Mouse (Mus musculus) bone marrow, adult 2 months (tissue): ENCODE results near the gene Ccr1l1. TPM values are rescaled to one million over a fixed set of nuclear protein-coding genes. Genes with fewer than 3 reads are reported as not detected.

Source experiments
- H3K27ac ChIP-seq: fragments of 200-500 bp; 2 replicates; pipeline ENCODE4 v1.5.1; 2012; ENCODE audit warnings: low read depth, mild to moderate bottlenecking, control low read depth, inconsistent platforms, low read length; ENCODE audit not compliant: control insufficient read depth, poor library complexity, insufficient read depth
- H3K4me1 ChIP-seq: fragments of 200-500 bp; 2 replicates; pipeline ENCODE4 v1.6.1; 2011; ENCODE audit warnings: low read length; ENCODE audit not compliant: control insufficient read depth, insufficient read depth
- H3K4me3 ChIP-seq: fragments of 200-500 bp; replicated peaks from 2 replicates; pipeline ENCODE3; 2011; ENCODE audit warnings: mild to moderate bottlenecking, low read depth, low read length, control low read depth; ENCODE audit not compliant: control insufficient read depth
- CTCF ChIP-seq: fragments of 200-500 bp; IDR thresholded peaks from 2 replicates; pipeline ENCODE4 v1.5.1; 2011; ENCODE audit warnings: low read length, control low read depth; ENCODE audit not compliant: control insufficient read depth, insufficient read depth
- POLR2A ChIP-seq: fragments of 200-500 bp; IDR thresholded peaks from 2 replicates; pipeline ENCODE4 v1.6.1; 2011; ENCODE audit warnings: low read depth, mild to moderate bottlenecking, control low read depth, low read length, borderline replicate concordance; ENCODE audit not compliant: control insufficient read depth
- WGBS: fragments of 180-500 bp; shearing (Covaris S2); methylation state at CpG from one replicate; pipeline ENCODE4 v1.1.7; 2018; 5-methylcytosine and 5-hydroxymethylcytosine counted together
- polyA plus RNA-seq: library from polyadenylated mRNA; stranded (reverse); fragments of >200 nt; gene quantifications from 2 replicates; pipeline ENCODE4 v1.2.4, GENCODE M21; 2011; ENCODE audit warnings: low replicate concordance; ENCODE audit not compliant: missing spikeins, insufficient read depth, insufficient read length

The Ccr1l1 gene
- not detected in 2 replicates for polyA plus RNA-seq

- WGBS, result 91% methylated on average over 1 of the region's 1 CpGs
- H3K4me1 ChIP-seq, result no peaks in the 10 kb centered on the region; the same call in none of the 2 replicates
- H3K4me3 ChIP-seq, result no peak within 1 kb of the TSS
- H3K27ac ChIP-seq, result no peak within 1 kb of the TSS
- TF ChIP-seq POLR2A, result no peak
- TF ChIP-seq CTCF, result no peak
Measured at GRCm38 (mm10) chr9:123978308-123978707, at the start of gene Ccr1l1. Gene Ccr1l1 (minus strand): TSS chr9:123978408.

GRCm38 (mm10) chr9:124021672-124022071 is 43.5 kb upstream of the Ccr1l1 start, which contains the start of gene Ccr3:
Gene Ccr3 (plus strand): TSS chr9:124021972.
- Histone ChIP-seq H3K27ac (no peak within 1 kb of the TSS), H3K4me1 (no peaks in the 10 kb centered on the region), H3K4me3 (no peak within 1 kb of the TSS)
- 63% methylated on average over 1 of the region's 1 CpGs for WGBS
- no peak for TF ChIP-seq CTCF
- no peak for TF ChIP-seq POLR2A

- H3K27ac ChIP-seq, result no peak overlapping the region
- no peak for TF ChIP-seq CTCF
- no peak for TF ChIP-seq POLR2A
- no peak overlapping the region for H3K4me3 ChIP-seq
- WGBS, result 10% methylated on average over 3 of the region's 3 CpGs
- no peaks in the 10 kb centered on the region for H3K4me1 ChIP-seq
Measured at GRCm38 (mm10) chr9:124019887-124020286, 41.7 kb upstream of the Ccr1l1 start.

GRCm38 (mm10) chr9:124016048-124016447 is 37.8 kb upstream of the Ccr1l1 start:
- 24% methylated on average over 2 of the region's 2 CpGs for WGBS
- Histone ChIP-seq H3K4me3 (no peak overlapping the region), H3K27ac (no peak overlapping the region), H3K4me1 (no peaks in the 10 kb centered on the region; the same call in 1 of the 2 replicates)
- TF ChIP-seq POLR2A, result no peak
- no peak for TF ChIP-seq CTCF

- no peaks in the 10 kb centered on the region; the same call in 1 of the 2 replicates for H3K4me1 ChIP-seq
Measured at GRCm38 (mm10) chr9:124014985-124015652, 36.9 kb upstream of the Ccr1l1 start.

GRCm38 (mm10) chr9:124013270-124013669 is 35.1 kb upstream of the Ccr1l1 start:
- Histone ChIP-seq H3K27ac (no peak overlapping the region), H3K4me3 (no peak overlapping the region), H3K4me1 (no peaks in the 10 kb centered on the region; the same call in 1 of the 2 replicates)
- 57% methylated on average over 3 of the region's 3 CpGs for WGBS
- TF ChIP-seq CTCF, result no peak
- no peak for TF ChIP-seq POLR2A

More at GRCm38 (mm10) chr9:124014985-124015652, 36.9 kb upstream of the Ccr1l1 start:
- WGBS, result 62% methylated on average over 2 of the region's 2 CpGs
- Histone ChIP-seq H3K4me3 (no peak overlapping the region), H3K27ac (no peak overlapping the region)
- no peak for TF ChIP-seq POLR2A
- TF ChIP-seq CTCF, result no peak

GRCm38 (mm10) chr9:124012691-124013090 is 34.5 kb upstream of the Ccr1l1 start:
- H3K27ac ChIP-seq, result no peak overlapping the region
- no peak overlapping the region for H3K4me3 ChIP-seq
- TF ChIP-seq CTCF, result no peak
- 47% methylated on average over 2 of the region's 2 CpGs for whole genome bisulfite sequencing
- H3K4me1 ChIP-seq, result no peaks in the 10 kb centered on the region; the same call in 1 of the 2 replicates

- H3K4me1 ChIP-seq, result no peaks in the 10 kb centered on the region
- TF ChIP-seq POLR2A (no peak), CTCF (no peak)
- 39% methylated on average over 2 of the region's 2 CpGs for WGBS
- H3K27ac ChIP-seq, result no peak overlapping the region
- no peak overlapping the region for H3K4me3 ChIP-seq
Measured at GRCm38 (mm10) chr9:123999784-124000183, 21.6 kb upstream of the Ccr1l1 start.

GRCm38 (mm10) chr9:123997719-123998118 is 19.5 kb upstream of the Ccr1l1 start:
- 17% methylated on average over 3 of the region's 3 CpGs for WGBS
- H3K4me3 ChIP-seq, result no peak overlapping the region
- TF ChIP-seq POLR2A, result no peak
- no peak for TF ChIP-seq CTCF
- H3K27ac ChIP-seq, result no peak overlapping the region
- no peaks in the 10 kb centered on the region for H3K4me1 ChIP-seq
